Comparison of ENCODE assay signal across 7 mouse cellular contexts in the genomic region with DNA sequence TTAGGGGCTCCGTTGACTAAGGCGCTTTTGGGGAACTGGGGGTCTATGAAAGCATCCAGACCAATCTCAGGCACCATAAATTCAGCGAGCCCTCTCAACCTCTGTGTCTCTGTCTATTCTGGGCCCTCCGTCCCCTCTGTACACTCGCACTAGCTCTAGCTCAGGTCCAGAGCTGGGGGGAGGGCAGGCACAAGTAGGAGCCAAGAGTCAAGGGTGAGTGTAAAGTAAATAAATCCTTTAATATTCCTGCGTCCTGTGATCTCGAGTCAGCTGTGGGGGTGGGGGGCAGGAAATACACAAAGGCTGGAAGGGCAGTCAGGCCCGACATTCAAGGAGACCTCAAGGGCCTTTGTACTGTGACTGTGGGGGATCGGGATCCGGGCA. TPM values are rescaled to one million over a fixed set of nuclear protein-coding genes. Genes with fewer than 3 reads are reported as not detected.
DNase-seq lines count a peak whose midpoint lies in the region; ATAC-seq and TF ChIP-seq lines count a peak whose summit lies in the region.

No protein-coding gene starts in this region.

- H3K27ac ChIP-seq in thymus, adult 2 months (ENCODE audit: control insufficient read depth, insufficient read depth, low read length) = no peak overlapping the region
- H3K27ac ChIP-seq in hindbrain, embryonic 13.5 days = no peak overlapping the region; the same call in none of the 2 replicates

- TF ChIP-seq POLR2A in thymus, adult 2 months (IDR thresholded peaks at IDR 0.05; ENCODE audit: control insufficient read depth, extremely low read depth, insufficient read depth, low read length, poor library complexity) = no peak
- TF ChIP-seq POLR2A in lung, adult 2 months (IDR thresholded peaks at IDR 0.05; ENCODE audit: borderline replicate concordance, extremely low read depth, low read depth, low read length) = no peak

- H3K36me3 ChIP-seq in thymus, adult 2 months (ENCODE audit: control insufficient read depth, insufficient read depth, low read length) = no peaks in the 10 kb centered on the region; the same call in none of the 2 replicates
- H3K36me3 ChIP-seq in hindbrain, embryonic 13.5 days = no peaks in the 10 kb centered on the region

- WGBS in thymus, adult 2 months = 62% methylated on average over 10 of the region's 10 CpGs
- WGBS in hindbrain, embryonic 13.5 days = 1% methylated on average over 10 of the region's 10 CpGs
- 15% methylated on average over 10 of the region's 10 CpGs for WGBS in lung, adult 2 months

- H3K4me1 ChIP-seq in thymus, adult 2 months (replicated peaks; ENCODE audit: control insufficient read depth, insufficient read depth, low read length) = peaks cover 27% of the 10 kb centered on the region
- peaks cover 44% of the 10 kb centered on the region for H3K4me1 ChIP-seq in hindbrain, embryonic 13.5 days (replicated peaks)
- H3K4me1 ChIP-seq in lung, adult 2 months (ENCODE audit: control insufficient read depth, insufficient read depth, low read length) = peaks cover 11% of the 10 kb centered on the region

- H3K4me2 ChIP-seq in hindbrain, embryonic 13.5 days = peak overlapping the region; percentile 72

- H3K9me3 ChIP-seq in hindbrain, embryonic 13.5 days = peaks cover 5% of the 10 kb centered on the region; the same call in 1 of the 2 replicates

- no peak for DNase-seq in thymus, adult 2 months
- no peak for DNase-seq in thymus, postnatal 10 days (ENCODE audit: low spot score in 2 of 2)
- no peak for DNase-seq in lung, adult 2 months
- DNase-seq in yolk sac, embryonic 10.5 days (ENCODE audit: low spot score) = peak; percentile 67
- DNase-seq in cerebellum, adult 11 months = no peak
- no peak for DNase-seq in layer of hippocampus, postnatal 10 days (ENCODE audit: low spot score in 2 of 2)

- H3K4me3 ChIP-seq in thymus, adult 2 months (ENCODE audit: control insufficient read depth, insufficient read depth, low read length) = peak overlapping the region; percentile 0; the same call in 1 of the 2 replicates
- peak overlapping the region; percentile 51 for H3K4me3 ChIP-seq in hindbrain, embryonic 13.5 days
- peak overlapping the region; percentile 73 for H3K4me3 ChIP-seq in lung, adult 2 months (replicated peaks; ENCODE audit: extremely low read depth, low read depth, low read length)

- peak; percentile 47 for ATAC-seq in hindbrain, embryonic 13.5 days (ENCODE audit: low FRiP score)

- peaks cover 17% of the 10 kb centered on the region; the same call in 1 of the 2 replicates for H3K27me3 ChIP-seq in thymus, adult 2 months (ENCODE audit: control insufficient read depth, insufficient read depth, low read length)
- peaks cover 99% of the 10 kb centered on the region for H3K27me3 ChIP-seq in hindbrain, embryonic 13.5 days

- peak overlapping the region; percentile 65 for H3K9ac ChIP-seq in hindbrain, embryonic 13.5 days

- TF ChIP-seq CTCF in thymus, adult 2 months (IDR thresholded peaks at IDR 0.05; ENCODE audit: borderline replicate concordance, control insufficient read depth, extremely low read depth, insufficient read depth, low read length, poor library complexity) = no peak
- TF ChIP-seq CTCF in lung, adult 2 months (IDR thresholded peaks at IDR 0.05; ENCODE audit: insufficient read depth, low read length) = no peak

RNA-seq across cellular contexts. Expression of a gene that starts 0.5 kb away (rescaled TPM):
- polyA plus RNA-seq in thymus, adult 2 months (2012; rRNA removed) = 2.9 and 3.3 TPM in 2 replicates
- 0.27 and 0.44 TPM in 2 replicates for polyA plus RNA-seq in hindbrain, embryonic 13.5 days (2015; fragmentation: Nextera tagmentation; extraction: Ambion mirVana)
- 20.3 and 22.1 TPM in 2 replicates for polyA plus RNA-seq in lung, adult 2 months (2012; rRNA removed)
- total RNA-seq in layer of hippocampus, postnatal 10 days (2021) = under 1 TPM; 0.57 to 0.83 TPM

RNA-seq across cellular contexts. Expression of a gene that starts 4.6 kb away (rescaled TPM):
- 27.8 and 30.4 TPM in 2 replicates for polyA plus RNA-seq in thymus, adult 2 months (2012; rRNA removed)
- 1.1 and 1.2 TPM in 2 replicates for polyA plus RNA-seq in hindbrain, embryonic 13.5 days (2015; fragmentation: Nextera tagmentation; extraction: Ambion mirVana)
- 15.5 and 16.8 TPM in 2 replicates for polyA plus RNA-seq in lung, adult 2 months (2012; rRNA removed)
- under 1 TPM; 0.45 to 0.87 TPM for total RNA-seq in layer of hippocampus, postnatal 10 days (2021)

RNA-seq across cellular contexts. Expression of a gene that starts 4.7 kb away (rescaled TPM):
- 40.1 and 40.4 TPM in 2 replicates for polyA plus RNA-seq in thymus, adult 2 months (2012; rRNA removed)
- polyA plus RNA-seq in hindbrain, embryonic 13.5 days (2015; fragmentation: Nextera tagmentation; extraction: Ambion mirVana) = 19.9 and 21.1 TPM in 2 replicates
- polyA plus RNA-seq in lung, adult 2 months (2012; rRNA removed) = 21.3 and 23.8 TPM in 2 replicates
- total RNA-seq in layer of hippocampus, postnatal 10 days (2021) = 1 to 10 TPM; 6.5 to 8.9 TPM

RNA-seq across cellular contexts. Expression of a gene that starts 6.9 kb away (rescaled TPM):
- polyA plus RNA-seq in thymus, adult 2 months (2012; rRNA removed) = 3.5 and 4.0 TPM in 2 replicates
- polyA plus RNA-seq in hindbrain, embryonic 13.5 days (2015; fragmentation: Nextera tagmentation; extraction: Ambion mirVana) = 3.9 and 4.5 TPM in 2 replicates
- polyA plus RNA-seq in lung, adult 2 months (2012; rRNA removed) = 10.7 and 11.8 TPM in 2 replicates
- 1 to 10 TPM; 3.6 to 3.7 TPM for total RNA-seq in layer of hippocampus, postnatal 10 days (2021)

RNA-seq across cellular contexts. Expression of a gene that starts 14.1 kb away (rescaled TPM):
- polyA plus RNA-seq in thymus, adult 2 months (2012; rRNA removed) = 11.6 and 13.1 TPM in 2 replicates
- 6.2 and 6.7 TPM in 2 replicates for polyA plus RNA-seq in hindbrain, embryonic 13.5 days (2015; fragmentation: Nextera tagmentation; extraction: Ambion mirVana)
- polyA plus RNA-seq in lung, adult 2 months (2012; rRNA removed) = 35.5 and 39.2 TPM in 2 replicates
- total RNA-seq in layer of hippocampus, postnatal 10 days (2021) = 1 to 10 TPM; 3.4 to 4.2 TPM

Comparison
In these comparisons a context has a peak if more than half of its experiments do, and no peak if none do; other contexts are left out.
1. H3K4me3 ChIP-seq: peak in every context shown above with its lines; median percentile 73 in lung, adult 2 months; 51 in hindbrain, embryonic 13.5 days; 0 in thymus, adult 2 months.